Mouse (Mus musculus) CH12.LX (cell line): ENCODE results near the gene Txndc17.

Experiments
- E2F4 ChIP-seq: IDR thresholded peaks from 2 replicates; pipeline ENCODE4 v1.6.1; 2011; ENCODE audit warnings: low read depth, low read length, improper control_type of control experiment; ENCODE audit not compliant: insufficient replicate concordance
- USF2 ChIP-seq: conservative IDR thresholded peaks from 2 replicates; pipeline ENCODE4 v1.6.1; 2011; ENCODE audit warnings: low read depth, low read length, improper control_type of control experiment

- TF ChIP-seq USF2 (no peak), E2F4 (no peak)
These were observed 3.9 kb upstream of the Txndc17 start for GRCm38 (mm10) chr11:72203440-72203839.
